Mouse (Mus musculus) B cell, adult 67 days (primary cell): ENCODE measurements around the gene Abca14. TPM values are rescaled to one million over a fixed set of nuclear protein-coding genes. Genes with fewer than 3 reads are reported as not detected.

ENCODE experiments used
- total RNA-seq, 2 experiments: library from RNA; stranded (reverse); gene quantifications; 4 replicates each; pipeline ENCODE4 v1.2.4; 2023

Abca14 gene
- total RNA-seq: not detected

DNA sequence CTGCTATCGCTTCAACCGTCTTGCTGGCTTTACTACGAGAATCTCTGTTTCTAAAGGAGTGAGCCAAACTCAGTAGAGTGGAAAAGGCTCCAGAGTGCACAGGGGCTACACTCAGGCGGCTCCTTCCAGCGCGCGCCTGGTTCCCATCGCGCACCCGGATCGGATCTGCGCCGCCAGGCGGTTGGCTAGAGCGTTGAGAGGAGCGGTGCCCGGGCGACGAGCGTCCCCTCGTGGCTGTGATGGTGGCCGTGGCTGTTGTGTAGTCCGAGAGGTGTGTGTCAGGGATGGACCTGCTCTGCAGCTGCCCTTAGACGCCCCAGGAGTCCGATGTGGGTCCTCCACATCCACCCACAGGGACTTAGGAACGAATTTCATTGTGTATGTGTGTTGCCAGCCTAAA, at the start of gene Abca14:
TSS of gene Abca14 (plus strand) at position 173 of the 400 bp plus-strand sequence.

GRCm38 (mm10) chr7:120173603-120174244, 30.0 kb upstream of the Abca14 start, which contains the start of gene Anks4b:
Anks4b (plus strand) TSS chr7:120173858.

DNA sequence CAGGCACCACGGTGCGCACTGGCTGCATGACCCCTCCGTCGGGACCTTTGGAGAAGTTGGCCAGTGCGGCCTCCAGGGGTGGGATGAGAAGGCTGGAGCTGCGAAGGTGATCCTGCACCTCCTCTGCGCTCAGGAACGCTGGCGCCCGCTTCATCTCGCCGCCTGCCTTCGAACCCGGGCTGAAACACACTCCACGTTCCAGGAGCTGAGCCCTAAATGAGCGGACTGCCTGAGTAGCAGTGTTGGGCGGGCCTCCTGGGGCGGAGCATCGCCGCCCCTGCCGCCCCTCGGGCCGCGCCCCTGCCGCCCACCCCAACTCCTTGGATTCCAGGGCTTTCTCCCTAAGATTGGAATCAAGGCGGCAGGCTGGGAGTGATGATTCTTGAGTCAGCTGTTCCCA, 2.0 kb upstream of the Abca14 start, which contains the start of gene Crym:
TSS of gene Crym (minus strand) at position 341 of the 400 bp plus-strand sequence.

GRCm38 (mm10) chr7:120328087-120328793, 124.5 kb downstream of the Abca14 start, which contains the start of gene Abca15:
Abca15 (plus strand) TSS chr7:120328670.

Other genes with a start within 250 kb of the Abca14 start
- gene Dnah3, start 108.7 kb upstream of the Abca14 start, total RNA-seq: not detected
- gene Tmem159, start 101.6 kb upstream of the Abca14 start, total RNA-seq: under 1 TPM; 0.61 to 0.65 TPM
- gene Zp2, start 58.7 kb upstream of the Abca14 start, total RNA-seq: not detected
- not detected for gene Anks4b, start 30.1 kb upstream of the Abca14 start, total RNA-seq
- gene Crym, start 1.9 kb upstream of the Abca14 start, total RNA-seq: not detected
- gene Abca15, start 124.7 kb downstream of the Abca14 start, total RNA-seq: not detected
- gene Abca16, start 205.7 kb downstream of the Abca14 start, total RNA-seq: not detected